ENCODE assay signal across 19 mouse cellular contexts in genomic region chr17:91336882-91337281, GRCm38 (mm10).
DNase-seq lines count a peak whose midpoint lies in the region; ATAC-seq lines count a peak whose summit lies in the region.
"Had no signal": no experiment of that assay in that cellular context is flagged by ENCODE, and none has a peak within 500 bp of the region (broad histone marks: within the 10 kb centered on the region; RNA-seq: fewer than 3 reads in every experiment).

No protein-coding gene starts in this region.

- no peaks in the 10 kb centered on the region for H3K4me1 ChIP-seq in limb, embryonic 11.5 days (ENCODE audit: control insufficient read depth, insufficient read depth, low read length)
- H3K4me1 ChIP-seq in limb, embryonic 10.5 days = no peaks in the 10 kb centered on the region
- H3K4me1 ChIP-seq: embryonic facial prominence, embryonic 12.5 days; forebrain, embryonic 13.5 days; forebrain, embryonic 15.5 days had no signal

- 65% methylated on average over 1 of the region's 1 CpGs for WGBS in limb, embryonic 11.5 days
- WGBS in limb, embryonic 10.5 days = 71% methylated on average over 1 of the region's 1 CpGs

- DNase-seq in limb, embryonic 11.5 days (ENCODE audit: low spot score) = no peak
- no peak for DNase-seq in limb, embryonic 10.5 days (ENCODE audit: low spot score)
- DNase-seq in forelimb bud, embryonic 11.5 days (ENCODE audit: low read depth, low spot score) = peak; percentile 17
- DNase-seq in hindlimb bud, embryonic 11.5 days (ENCODE audit: extremely low spot score, low read depth, low spot score) = peak; percentile 22
- no peak for DNase-seq in embryo, embryonic 11 days
- no peak for DNase-seq in gastrocnemius, postnatal 10 days
- DNase-seq: adrenal gland, adult 2 months; adrenal gland, postnatal 10 days; adrenal gland, postnatal 25 days; cerebellum, adult 11 months; cerebellum, adult 18-20 months; cerebellum, adult 8-10 months; cerebellum, adult 9-11 months; cerebellum, postnatal 14 days; cerebellum, postnatal 36 days had no signal

- H3K36me3 ChIP-seq in limb, embryonic 11.5 days (ENCODE audit: control insufficient read depth, insufficient read depth, low read length) = no peaks in the 10 kb centered on the region
- no peaks in the 10 kb centered on the region for H3K36me3 ChIP-seq in limb, embryonic 10.5 days
- H3K36me3 ChIP-seq: embryonic facial prominence, embryonic 12.5 days; forebrain, embryonic 15.5 days had no signal

- no peaks in the 10 kb centered on the region for H3K27me3 ChIP-seq in limb, embryonic 11.5 days (ENCODE audit: control insufficient read depth, insufficient read depth, low read length)
- H3K27me3 ChIP-seq in limb, embryonic 10.5 days (ENCODE audit: low read depth, poor library complexity, severe bottlenecking) = no peaks in the 10 kb centered on the region
- H3K27me3 ChIP-seq: embryonic facial prominence, embryonic 12.5 days; forebrain, embryonic 13.5 days; forebrain, embryonic 15.5 days had no signal

- H3K4me2 ChIP-seq in limb, embryonic 11.5 days (ENCODE audit: low read depth, severe bottlenecking) = no peak overlapping the region
- H3K4me2 ChIP-seq: embryonic facial prominence, embryonic 12.5 days; forebrain, embryonic 13.5 days; forebrain, embryonic 15.5 days had no signal

- no peak overlapping the region for H3K4me3 ChIP-seq in limb, embryonic 11.5 days (ENCODE audit: low read depth, low read length)
- H3K4me3 ChIP-seq in limb, embryonic 10.5 days = no peak overlapping the region
- H3K4me3 ChIP-seq: embryonic facial prominence, embryonic 12.5 days; forebrain, embryonic 13.5 days; forebrain, embryonic 15.5 days had no signal

- H3K9ac ChIP-seq in limb, embryonic 11.5 days (ENCODE audit: low read length) = no peak overlapping the region
- H3K9ac ChIP-seq: embryonic facial prominence, embryonic 12.5 days; forebrain, embryonic 13.5 days; forebrain, embryonic 15.5 days; forebrain, postnatal 0 days had no signal

- H3K9me3 ChIP-seq in limb, embryonic 11.5 days (ENCODE audit: control insufficient read depth, low read length) = no peaks in the 10 kb centered on the region
- no peaks in the 10 kb centered on the region for H3K9me3 ChIP-seq in limb, embryonic 10.5 days (replicated peaks)
- H3K9me3 ChIP-seq: embryonic facial prominence, embryonic 12.5 days; forebrain, embryonic 13.5 days; forebrain, embryonic 15.5 days had no signal

- ATAC-seq in limb, embryonic 11.5 days (ENCODE audit: insufficient number of reproducible peaks, low FRiP score, low TSS enrichment, low read depth) = peak; percentile 51; the same call in 1 of the 2 replicates
- ATAC-seq: forebrain, embryonic 13.5 days; forebrain, embryonic 15.5 days; forebrain, postnatal 0 days had no signal

- no peak overlapping the region for H3K27ac ChIP-seq in limb, embryonic 11.5 days (replicated peaks; ENCODE audit: low read depth, low read length)
- H3K27ac ChIP-seq in limb, embryonic 10.5 days = no peak overlapping the region
- H3K27ac ChIP-seq: embryonic facial prominence, embryonic 12.5 days; forebrain, embryonic 13.5 days; forebrain, embryonic 15.5 days had no signal

Comparison
In these comparisons a context has a peak if more than half of its experiments do, and no peak if none do; other contexts are left out.
1. DNase-seq: peak in forelimb bud, embryonic 11.5 days (single experiment) and hindlimb bud, embryonic 11.5 days (single experiment); none in limb, embryonic 11.5 days (single experiment), limb, embryonic 10.5 days (single experiment), embryo, embryonic 11 days (single experiment) and gastrocnemius, postnatal 10 days (single experiment).